Mouse (Mus musculus): ENCODE measurements around the gene Ssr2.

Ssr2 gene

GRCm38 (mm10) chr3:88575540-88575939 is at the start of gene Ssr2:
Gene Ssr2 (plus strand): TSS chr3:88575876.
- no peak for DNase-seq

GRCm38 (mm10) chr3:88526157-88527131 is 49.2 kb upstream of the Ssr2 start:
- peak; percentile 93 for DNase-seq

- DNase-seq = peak; percentile 42
Measured at GRCm38 (mm10) chr3:88527565-88527964, 48.1 kb upstream of the Ssr2 start.

- DNase-seq = peak; percentile 34
Measured at GRCm38 (mm10) chr3:88528646-88529045, 47.0 kb upstream of the Ssr2 start.

GRCm38 (mm10) chr3:88529204-88530000 is 46.3 kb upstream of the Ssr2 start:
- DNase-seq = peak; percentile 21

- DNase-seq = peak; percentile 20
Measured at GRCm38 (mm10) chr3:88530082-88530864, 45.4 kb upstream of the Ssr2 start.

GRCm38 (mm10) chr3:88531348-88532298 is 44.1 kb upstream of the Ssr2 start:
- DNase-seq = peak; percentile 94

- DNase-seq = peak; percentile 45
Measured at GRCm38 (mm10) chr3:88532299-88532674, 43.4 kb upstream of the Ssr2 start, which contains the start of gene Mex3a. Gene Mex3a (plus strand): TSS chr3:88532395.

- DNase-seq = peak; percentile 70
Measured at GRCm38 (mm10) chr3:88532689-88533511, 42.8 kb upstream of the Ssr2 start.

- DNase-seq = no peak
Measured at GRCm38 (mm10) chr3:88533706-88534105, 42.0 kb upstream of the Ssr2 start.

- DNase-seq = no peak
Measured at GRCm38 (mm10) chr3:88535005-88535404, 40.7 kb upstream of the Ssr2 start.

GRCm38 (mm10) chr3:88535527-88535926 is 40.1 kb upstream of the Ssr2 start:
- peak; percentile 11 for DNase-seq

- peak; percentile 85 for DNase-seq
Measured at GRCm38 (mm10) chr3:88536103-88536930, 39.4 kb upstream of the Ssr2 start.

- no peak for DNase-seq
Measured at GRCm38 (mm10) chr3:88537146-88537545, 38.5 kb upstream of the Ssr2 start.

GRCm38 (mm10) chr3:88538271-88539145 is 37.2 kb upstream of the Ssr2 start:
- peak; percentile 14 for DNase-seq

- DNase-seq = peak; percentile 14
Measured at GRCm38 (mm10) chr3:88539397-88539796, 36.3 kb upstream of the Ssr2 start.

- DNase-seq = peak; percentile 14
Measured at GRCm38 (mm10) chr3:88540085-88540484, 35.6 kb upstream of the Ssr2 start.

GRCm38 (mm10) chr3:88541622-88542401 is 33.9 kb upstream of the Ssr2 start:
- peak; percentile 16 for DNase-seq

All from kidney, postnatal 10 days (tissue).